Mouse (Mus musculus) forebrain, embryonic 14.5 days (tissue): ENCODE results near the gene Gna13. TPM values are rescaled to one million over a fixed set of nuclear protein-coding genes. Genes with fewer than 3 reads are reported as not detected.

Experiments
- ATAC-seq: fragments of 200-750 bp; cut with Nextera tagmentation; 2 replicates; pipeline ENCODE4 v1.8.0; 2017; ENCODE audit warnings: mild to moderate bottlenecking, moderate library complexity
- DNase-seq: peaks from one replicate; pipeline ENCODE4 v3.0.0-alpha.2; 2015; ENCODE audit warnings: low spot score
- H3K27ac ChIP-seq: fragments of 300-500 bp; sonication (generic); 2 replicates; pipeline ENCODE4 v1.5.1; 2014; ENCODE audit warnings: low read depth, mild to moderate bottlenecking, control low read depth, low read length, moderate library complexity
- H3K27me3 ChIP-seq: fragments of 300-500 bp; sonication (generic); replicated peaks from 2 replicates; pipeline ENCODE4 v1.6.1; 2014; ENCODE audit warnings: low read length, control low read depth, mixed read lengths; ENCODE audit not compliant: control insufficient read depth, insufficient read depth
- H3K36me3 ChIP-seq: fragments of 300-500 bp; sonication (generic); 2 replicates; pipeline ENCODE4 v1.6.1; 2014; ENCODE audit warnings: low read length, control low read depth; ENCODE audit not compliant: control insufficient read depth, insufficient read depth
- H3K4me1 ChIP-seq: fragments of 300-500 bp; sonication (generic); 2 replicates; pipeline ENCODE4 v1.6.1; 2014; ENCODE audit warnings: antibody characterized with exemption, low read length, control low read depth; ENCODE audit not compliant: control insufficient read depth, insufficient read depth
- H3K4me2 ChIP-seq: fragments of 300-500 bp; sonication (generic); 2 replicates; pipeline ENCODE4 v1.6.1; 2014; ENCODE audit warnings: mild to moderate bottlenecking, control low read depth, low read length
- H3K4me3 ChIP-seq: fragments of 300-500 bp; sonication (generic); 2 replicates; pipeline ENCODE4 v1.5.1; 2014; ENCODE audit warnings: low read depth, low read length, control low read depth
- H3K9ac ChIP-seq: fragments of 300-500 bp; sonication (generic); 2 replicates; pipeline ENCODE4 v1.6.1; 2014; ENCODE audit warnings: mild to moderate bottlenecking, low read length, control low read depth, moderate library complexity
- H3K9me3 ChIP-seq: fragments of 300-500 bp; sonication (generic); replicated peaks from 2 replicates; pipeline ENCODE4 v1.6.1; 2016; ENCODE audit warnings: low read length, control low read depth, mixed read lengths; ENCODE audit not compliant: control insufficient read depth
- WGBS: fragments of 180-500 bp; shearing (Covaris S2); extraction: QIAGEN DNeasy Blood & Tissue Kit; methylation state at CpG from one replicate; pipeline ENCODE4 v1.1.7; 2014; 5-methylcytosine and 5-hydroxymethylcytosine counted together
- polyA plus RNA-seq: library from polyadenylated mRNA; unstranded; fragments of >200 nt; fragmentation: Nextera tagmentation; extraction: Ambion mirVana; gene quantifications from 2 replicates; pipeline ENCODE4 v1.2.1, GENCODE M21; 2014

Gna13 gene
- polyA plus RNA-seq, 1 experiment from 2014 or later, result 13.7 TPM

- Histone ChIP-seq H3K9me3 (no peaks in the 10 kb centered on the region), H3K4me1 (peaks cover 17% of the 10 kb centered on the region; the same call in 1 of the 2 replicates), H3K4me2 (no peak overlapping the region), H3K4me3 (no peak overlapping the region), H3K27me3 (no peaks in the 10 kb centered on the region), H3K36me3 (no peaks in the 10 kb centered on the region), H3K27ac (no peak overlapping the region), H3K9ac (no peak overlapping the region)
- 66% methylated on average over 16 of the region's 16 CpGs for WGBS
- DNase-seq (no peak), ATAC-seq (no peak)
Observed at GRCm38 (mm10) chr11:109355771-109356388, 6.8 kb upstream of the Gna13 start.

- Histone ChIP-seq H3K27ac (no peak overlapping the region), H3K36me3 (no peaks in the 10 kb centered on the region), H3K27me3 (no peaks in the 10 kb centered on the region; the same call in 1 of the 2 replicates), H3K4me2 (no peak overlapping the region), H3K9ac (no peak overlapping the region), H3K4me1 (peaks cover 26% of the 10 kb centered on the region; the same call in 1 of the 2 replicates), H3K4me3 (no peak overlapping the region), H3K9me3 (no peaks in the 10 kb centered on the region)
- WGBS, result 88% methylated on average over 5 of the region's 5 CpGs
- ATAC-seq (no peak), DNase-seq (no peak)
Observed at GRCm38 (mm10) chr11:109357171-109357570, 5.5 kb upstream of the Gna13 start.

- H3K4me2 ChIP-seq, result no peak overlapping the region
- ATAC-seq, result peak; percentile 40
Observed at GRCm38 (mm10) chr11:109358549-109358948, 4.1 kb upstream of the Gna13 start.

GRCm38 (mm10) chr11:109359043-109359752 is 3.4 kb upstream of the Gna13 start:
- Histone ChIP-seq H3K4me1 (peaks cover 30% of the 10 kb centered on the region), H3K27ac (peak overlapping the region; percentile 1; the same call in 1 of the 2 replicates), H3K4me3 (no peak overlapping the region), H3K27me3 (no peaks in the 10 kb centered on the region; the same call in 1 of the 2 replicates), H3K36me3 (no peaks in the 10 kb centered on the region), H3K4me2 (no peak overlapping the region), H3K9me3 (no peaks in the 10 kb centered on the region), H3K9ac (no peak overlapping the region)
- 12% methylated on average over 13 of the region's 13 CpGs for WGBS
- DNase-seq (peak; percentile 70), ATAC-seq (no peak)

More at GRCm38 (mm10) chr11:109358549-109358948, 4.1 kb upstream of the Gna13 start:
- Histone ChIP-seq H3K9me3 (no peaks in the 10 kb centered on the region), H3K9ac (no peak overlapping the region), H3K36me3 (no peaks in the 10 kb centered on the region), H3K4me1 (peaks cover 26% of the 10 kb centered on the region; the same call in 1 of the 2 replicates), H3K4me3 (no peak overlapping the region), H3K27ac (peak overlapping the region; percentile 35; the same call in 1 of the 2 replicates), H3K27me3 (no peaks in the 10 kb centered on the region; the same call in 1 of the 2 replicates)
- DNase-seq, result peak; percentile 86
- 8% methylated on average over 3 of the region's 3 CpGs for WGBS

- 80% methylated on average over 6 of the region's 6 CpGs for WGBS
- DNase-seq (no peak), ATAC-seq (no peak)
- Histone ChIP-seq H3K4me1 (peaks cover 39% of the 10 kb centered on the region), H3K36me3 (no peaks in the 10 kb centered on the region), H3K27ac (0 out of 2 replicates have a peak overlapping the region, but pooled peaks have one; percentile 33), H3K4me3 (no peak overlapping the region), H3K4me2 (no peak overlapping the region), H3K27me3 (no peaks in the 10 kb centered on the region; the same call in 1 of the 2 replicates), H3K9me3 (no peaks in the 10 kb centered on the region), H3K9ac (no peak overlapping the region)
Observed at GRCm38 (mm10) chr11:109360102-109360501, 2.5 kb upstream of the Gna13 start.

- Histone ChIP-seq H3K4me3 (no peak overlapping the region), H3K9me3 (no peaks in the 10 kb centered on the region), H3K4me1 (peaks cover 44% of the 10 kb centered on the region), H3K4me2 (no peak overlapping the region), H3K27me3 (no peaks in the 10 kb centered on the region; the same call in 1 of the 2 replicates), H3K9ac (no peak overlapping the region), H3K36me3 (peaks cover 4% of the 10 kb centered on the region; the same call in 1 of the 2 replicates), H3K27ac (no peak overlapping the region)
- 37% methylated on average over 12 of the region's 12 CpGs for WGBS
- ATAC-seq (no peak), DNase-seq (no peak)
Observed at GRCm38 (mm10) chr11:109360581-109361040, 2.0 kb upstream of the Gna13 start.

GRCm38 (mm10) chr11:109361241-109361630 is 1.4 kb upstream of the Gna13 start:
- H3K4me1 ChIP-seq, result peaks cover 46% of the 10 kb centered on the region
- no peak overlapping the region for H3K4me2 ChIP-seq

GRCm38 (mm10) chr11:109361631-109362462 is 784 bp upstream of the Gna13 start:
- ATAC-seq (0 out of 2 replicates have a peak, but pooled peaks have one; percentile 1), DNase-seq (no peak)
- Histone ChIP-seq H3K4me2 (peak overlapping the region; percentile 57), H3K27ac (no peak overlapping the region), H3K4me1 (peaks cover 49% of the 10 kb centered on the region), H3K9ac (peak overlapping the region; percentile 45), H3K4me3 (peak overlapping the region; percentile 87), H3K36me3 (peaks cover 16% of the 10 kb centered on the region), H3K27me3 (no peaks in the 10 kb centered on the region; the same call in 1 of the 2 replicates), H3K9me3 (no peaks in the 10 kb centered on the region)
- 8% methylated on average over 27 of the region's 27 CpGs for WGBS

More at GRCm38 (mm10) chr11:109361241-109361630, 1.4 kb upstream of the Gna13 start:
- Histone ChIP-seq H3K4me3 (no peak overlapping the region), H3K9me3 (no peaks in the 10 kb centered on the region), H3K27ac (no peak overlapping the region), H3K27me3 (no peaks in the 10 kb centered on the region; the same call in 1 of the 2 replicates), H3K9ac (no peak overlapping the region), H3K36me3 (peaks cover 10% of the 10 kb centered on the region; the same call in 1 of the 2 replicates)
- DNase-seq (no peak), ATAC-seq (no peak)
- 79% methylated on average over 7 of the region's 7 CpGs for WGBS
